Mouse (Mus musculus): Measurements from ENCODE around the gene Brca1. TPM values are rescaled to one million over a fixed set of nuclear protein-coding genes. Genes with fewer than 3 reads are reported as not detected.

The Brca1 gene
- polyA plus RNA-seq, 1 experiment from 2014 or later: 24.3 TPM

DNA sequence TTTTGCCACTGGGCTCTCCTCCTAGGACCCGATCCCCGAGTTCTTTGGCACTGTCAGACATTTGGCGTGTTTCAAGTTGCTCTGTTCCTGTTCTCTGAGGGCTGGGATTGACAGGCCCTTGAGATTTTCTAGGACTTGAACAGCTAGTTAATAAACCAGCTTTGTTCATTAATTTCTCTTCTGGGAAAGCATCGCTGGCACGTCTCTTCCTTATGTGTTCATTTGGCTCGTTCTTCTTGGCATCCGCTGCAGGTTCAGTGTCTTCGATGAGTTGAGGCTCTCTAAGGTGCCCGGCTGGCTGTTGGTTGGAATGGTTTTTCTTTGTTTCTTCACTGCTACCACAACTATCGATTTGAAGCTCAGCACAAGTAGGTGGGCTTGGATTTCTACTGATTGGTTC, 26.7 kb downstream of the Brca1 start:
- no peak for ATAC-seq (ENCODE audit: low FRiP score)
- H3K9me3 ChIP-seq: no peaks in the 10 kb centered on the region
- 92% methylated on average over 10 of the region's 10 CpGs for WGBS

DNA sequence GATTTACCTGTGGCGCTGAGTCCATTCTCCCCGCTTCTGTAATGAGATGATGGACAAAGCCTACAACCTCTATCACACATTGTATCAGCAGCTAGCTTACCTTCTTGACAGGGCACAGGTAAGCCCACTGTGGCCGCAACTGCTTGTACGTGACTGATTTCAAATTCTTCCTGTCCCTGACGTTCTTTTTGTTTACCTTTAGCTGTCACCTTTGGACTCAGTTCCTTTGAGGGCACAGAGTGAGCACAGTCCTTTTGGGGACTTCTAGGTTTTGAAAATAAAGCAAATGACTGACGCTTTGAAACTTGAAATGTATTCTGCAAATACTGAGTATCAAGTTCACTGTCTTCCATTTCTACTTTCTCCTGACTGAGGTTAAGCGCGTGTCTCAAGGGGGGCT, 27.3 kb downstream of the Brca1 start:
- no peaks in the 10 kb centered on the region for H3K4me1 ChIP-seq
- WGBS: 95% methylated on average over 8 of the region's 8 CpGs
- ATAC-seq (ENCODE audit: low FRiP score): no peak
- no peak overlapping the region for H3K4me2 ChIP-seq
- H3K36me3 ChIP-seq (replicated peaks): peaks cover 59% of the 10 kb centered on the region
- no peak overlapping the region for H3K4me3 ChIP-seq (replicated peaks)
- H3K9me3 ChIP-seq: no peaks in the 10 kb centered on the region
- no peak overlapping the region for H3K9ac ChIP-seq
- no peak overlapping the region for H3K27ac ChIP-seq
- H3K27me3 ChIP-seq: no peaks in the 10 kb centered on the region

More for the DNA sequence above, 26.7 kb downstream of the Brca1 start:
- no peak overlapping the region for H3K9ac ChIP-seq
- no peak overlapping the region for H3K4me2 ChIP-seq
- no peaks in the 10 kb centered on the region for H3K4me1 ChIP-seq
- no peak overlapping the region for H3K4me3 ChIP-seq (replicated peaks)
- no peak overlapping the region for H3K27ac ChIP-seq
- H3K27me3 ChIP-seq: no peaks in the 10 kb centered on the region
- H3K36me3 ChIP-seq (replicated peaks): peaks cover 62% of the 10 kb centered on the region

- Histone ChIP-seq H3K4me3 (replicated peaks) (no peak overlapping the region), H3K9ac (no peak overlapping the region), H3K27ac (no peak overlapping the region), H3K4me2 (no peak overlapping the region), H3K27me3 (no peaks in the 10 kb centered on the region), H3K9me3 (no peaks in the 10 kb centered on the region), H3K4me1 (no peaks in the 10 kb centered on the region), H3K36me3 (replicated peaks) (peaks cover 47% of the 10 kb centered on the region)
- 93% methylated on average over 6 of the region's 6 CpGs for WGBS
- ATAC-seq (ENCODE audit: low FRiP score): no peak
Measured at GRCm38 (mm10) chr11:101519364-101519763, 32.4 kb downstream of the Brca1 start.

- no peaks in the 10 kb centered on the region for H3K4me1 ChIP-seq
- ATAC-seq (ENCODE audit: low FRiP score): no peak
- 86% methylated on average over 5 of the region's 5 CpGs for WGBS
- H3K9ac ChIP-seq: no peak overlapping the region
- no peak overlapping the region for H3K4me3 ChIP-seq (replicated peaks)
- H3K4me2 ChIP-seq: no peak overlapping the region
- H3K36me3 ChIP-seq (replicated peaks): peaks cover 47% of the 10 kb centered on the region
- H3K27me3 ChIP-seq: no peaks in the 10 kb centered on the region
- H3K27ac ChIP-seq: no peak overlapping the region
- H3K9me3 ChIP-seq: no peaks in the 10 kb centered on the region
Measured at GRCm38 (mm10) chr11:101518937-101519336, 32.8 kb downstream of the Brca1 start.

DNA sequence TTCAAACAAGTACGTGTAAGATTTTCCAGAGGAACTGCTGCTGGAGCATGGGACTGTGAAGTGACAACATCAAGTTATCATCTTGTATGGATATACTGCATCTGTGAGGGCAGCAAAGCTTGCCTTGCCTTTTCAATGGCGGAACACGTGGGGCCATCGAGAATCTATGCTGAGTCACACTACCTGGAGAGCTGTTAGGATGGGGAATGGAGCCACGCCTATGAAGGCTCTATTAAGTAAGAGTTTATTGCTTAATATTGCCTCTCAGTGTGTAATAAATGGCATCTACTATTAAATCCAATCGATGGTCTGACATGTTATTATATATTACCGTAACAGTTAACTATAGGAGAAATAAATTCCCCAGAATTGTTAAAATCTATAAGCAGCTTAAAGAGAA, 44.7 kb downstream of the Brca1 start:
- H3K9ac ChIP-seq: no peak overlapping the region
- peaks cover 62% of the 10 kb centered on the region for H3K36me3 ChIP-seq (replicated peaks)
- no peak overlapping the region for H3K27ac ChIP-seq
- no peak overlapping the region for H3K4me3 ChIP-seq (replicated peaks)
- WGBS: 96% methylated on average over 7 of the region's 7 CpGs
- no peak overlapping the region for H3K4me2 ChIP-seq
- H3K27me3 ChIP-seq: no peaks in the 10 kb centered on the region
- H3K9me3 ChIP-seq: no peaks in the 10 kb centered on the region
- no peak for ATAC-seq (ENCODE audit: low FRiP score)
- H3K4me1 ChIP-seq: no peaks in the 10 kb centered on the region

- Histone ChIP-seq H3K4me3 (replicated peaks) (no peak overlapping the region), H3K4me1 (no peaks in the 10 kb centered on the region), H3K27ac (no peak overlapping the region), H3K36me3 (replicated peaks) (peaks cover 62% of the 10 kb centered on the region), H3K4me2 (no peak overlapping the region), H3K9me3 (no peaks in the 10 kb centered on the region), H3K9ac (no peak overlapping the region), H3K27me3 (no peaks in the 10 kb centered on the region)
- WGBS: 70% methylated on average over 5 of the region's 5 CpGs
- no peak for ATAC-seq (ENCODE audit: low FRiP score)
Measured at GRCm38 (mm10) chr11:101506269-101506780, 45.4 kb downstream of the Brca1 start.

GRCm38 (mm10) chr11:101486126-101486525, 65.6 kb downstream of the Brca1 start:
- ATAC-seq (ENCODE audit: low FRiP score): no peak
- 85% methylated on average over 6 of the region's 6 CpGs for WGBS
- no peak overlapping the region for H3K4me3 ChIP-seq (replicated peaks)
- peaks cover 20% of the 10 kb centered on the region for H3K4me1 ChIP-seq
- H3K27me3 ChIP-seq: no peaks in the 10 kb centered on the region
- H3K4me2 ChIP-seq: no peak overlapping the region
- no peak overlapping the region for H3K9ac ChIP-seq
- H3K36me3 ChIP-seq (replicated peaks): peaks cover 25% of the 10 kb centered on the region; the same call in 1 of the 2 replicates
- H3K9me3 ChIP-seq: no peaks in the 10 kb centered on the region
- H3K27ac ChIP-seq: peak overlapping the region; percentile 74

DNA sequence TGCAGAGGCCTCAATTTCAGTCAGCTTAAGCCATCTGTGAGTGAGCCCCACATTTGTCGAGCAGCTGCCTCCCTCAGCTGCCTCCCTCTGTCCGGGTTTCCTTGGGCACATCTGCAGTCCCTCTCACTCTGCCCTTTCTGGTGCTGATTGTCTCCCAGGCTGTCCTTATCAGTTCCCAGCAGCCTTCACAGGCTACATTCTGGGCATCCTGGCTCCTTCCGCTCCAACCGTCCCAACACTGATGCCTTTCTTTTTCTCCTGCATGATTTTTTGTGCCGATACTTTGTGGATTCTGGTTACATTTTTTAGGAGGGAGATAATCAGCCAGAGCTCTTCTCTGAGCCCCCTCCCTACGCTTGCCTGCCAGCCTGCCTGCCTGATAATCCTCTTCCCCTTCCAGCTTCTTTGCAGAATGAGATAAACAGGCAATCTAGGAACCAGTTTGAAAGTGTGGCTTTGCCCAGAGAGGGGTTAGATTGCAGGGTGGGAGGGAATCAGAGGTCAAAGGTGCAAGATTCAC, 66.2 kb downstream of the Brca1 start:
- peak; percentile 49; the same call in 1 of the 2 replicates for ATAC-seq (ENCODE audit: low FRiP score)

DNA sequence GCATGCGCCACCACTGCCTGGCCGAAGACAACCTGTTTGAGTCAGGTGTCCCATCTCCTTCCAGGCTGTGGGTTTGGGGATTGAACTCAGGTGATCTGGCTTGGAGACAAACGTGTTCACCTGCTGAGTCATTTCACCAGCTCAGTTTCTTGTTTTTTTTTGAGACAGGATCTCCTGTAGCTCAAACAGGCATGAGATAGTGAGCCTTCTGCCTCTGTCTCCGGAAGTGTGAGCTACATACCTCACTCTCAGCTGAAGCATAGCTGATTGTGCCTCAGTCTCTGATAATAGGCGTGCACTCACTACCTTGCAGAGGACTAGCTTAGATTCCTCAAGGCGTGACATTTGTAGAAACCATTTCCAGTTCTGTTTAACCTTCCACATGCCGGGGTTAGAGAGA, 66.9 kb downstream of the Brca1 start:
- no peak for ATAC-seq (ENCODE audit: low FRiP score)
- no peak overlapping the region for H3K4me3 ChIP-seq (replicated peaks)
- H3K36me3 ChIP-seq (replicated peaks): peaks cover 23% of the 10 kb centered on the region; the same call in 1 of the 2 replicates
- H3K9me3 ChIP-seq: no peaks in the 10 kb centered on the region
- no peak overlapping the region for H3K9ac ChIP-seq
- peak overlapping the region; percentile 74; the same call in 1 of the 2 replicates for H3K27ac ChIP-seq
- WGBS: 86% methylated on average over 7 of the region's 7 CpGs
- peaks cover 33% of the 10 kb centered on the region for H3K4me1 ChIP-seq
- no peak overlapping the region for H3K4me2 ChIP-seq
- H3K27me3 ChIP-seq: no peaks in the 10 kb centered on the region

More for the DNA sequence above, 66.2 kb downstream of the Brca1 start:
- 49% methylated on average over 6 of the region's 6 CpGs for WGBS
- Histone ChIP-seq H3K27me3 (no peaks in the 10 kb centered on the region), H3K4me2 (no peak overlapping the region), H3K27ac (peak overlapping the region; percentile 74), H3K9me3 (no peaks in the 10 kb centered on the region), H3K36me3 (replicated peaks) (peaks cover 25% of the 10 kb centered on the region; the same call in 1 of the 2 replicates), H3K4me1 (peaks cover 26% of the 10 kb centered on the region), H3K9ac (0 out of 2 replicates have a peak overlapping the region, but pooled peaks have one; percentile 14), H3K4me3 (replicated peaks) (no peak overlapping the region)

DNA sequence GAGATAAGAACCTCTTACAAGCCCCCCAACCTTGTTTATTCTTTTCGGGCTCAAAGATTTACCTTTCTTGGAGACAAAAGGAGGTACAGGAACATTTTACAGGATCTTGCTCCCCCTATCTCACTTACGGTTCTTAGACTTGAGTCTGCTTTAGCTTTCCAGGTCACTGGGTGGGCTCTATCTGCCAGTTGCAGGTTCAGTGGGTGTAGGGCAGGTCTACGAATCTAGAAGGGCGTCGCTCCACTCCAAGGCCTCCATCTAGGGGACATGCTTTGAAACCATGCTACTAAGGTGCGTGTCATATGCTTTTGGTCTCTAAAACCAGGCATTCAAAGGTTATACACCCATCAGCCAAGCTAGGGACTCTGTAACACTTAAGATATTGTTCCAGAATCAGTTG, 67.5 kb downstream of the Brca1 start:
- H3K4me1 ChIP-seq: peaks cover 39% of the 10 kb centered on the region
- H3K9me3 ChIP-seq: no peaks in the 10 kb centered on the region
- ATAC-seq (ENCODE audit: low FRiP score): no peak
- H3K4me3 ChIP-seq (replicated peaks): no peak overlapping the region
- H3K36me3 ChIP-seq (replicated peaks): peaks cover 20% of the 10 kb centered on the region; the same call in 1 of the 2 replicates
- peak overlapping the region; percentile 50; the same call in 1 of the 2 replicates for H3K27ac ChIP-seq
- H3K4me2 ChIP-seq: no peak overlapping the region
- H3K9ac ChIP-seq: no peak overlapping the region
- 75% methylated on average over 6 of the region's 6 CpGs for WGBS
- H3K27me3 ChIP-seq: no peaks in the 10 kb centered on the region

DNA sequence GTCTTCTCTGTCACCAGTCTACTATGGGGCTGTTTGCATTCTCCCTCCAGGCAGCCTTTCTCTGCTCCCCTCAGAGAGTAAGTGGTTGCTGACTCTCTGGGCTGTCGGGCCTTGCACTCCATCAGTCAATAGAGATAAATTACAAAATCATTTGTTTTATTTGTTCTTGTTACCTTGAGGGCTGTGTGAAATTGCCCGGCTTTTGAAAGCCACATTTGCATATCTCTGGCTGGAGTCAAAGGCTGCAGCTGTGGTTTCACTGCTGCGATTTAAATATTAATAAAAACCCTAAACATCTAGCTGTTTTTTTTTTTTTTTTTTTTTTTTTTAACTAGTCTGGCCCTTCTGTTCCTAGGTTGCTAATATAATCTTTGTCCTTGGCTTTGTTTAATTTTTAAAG, 68.0 kb downstream of the Brca1 start:
- WGBS: 28% methylated on average over 3 of the region's 3 CpGs
- no peak overlapping the region for H3K9ac ChIP-seq
- H3K4me2 ChIP-seq: no peak overlapping the region
- no peaks in the 10 kb centered on the region for H3K27me3 ChIP-seq
- peak overlapping the region; percentile 72 for H3K27ac ChIP-seq
- peaks cover 17% of the 10 kb centered on the region; the same call in 1 of the 2 replicates for H3K36me3 ChIP-seq (replicated peaks)
- ATAC-seq (ENCODE audit: low FRiP score): no peak
- H3K9me3 ChIP-seq: no peaks in the 10 kb centered on the region
- H3K4me3 ChIP-seq (replicated peaks): no peak overlapping the region
- peaks cover 43% of the 10 kb centered on the region for H3K4me1 ChIP-seq

DNA sequence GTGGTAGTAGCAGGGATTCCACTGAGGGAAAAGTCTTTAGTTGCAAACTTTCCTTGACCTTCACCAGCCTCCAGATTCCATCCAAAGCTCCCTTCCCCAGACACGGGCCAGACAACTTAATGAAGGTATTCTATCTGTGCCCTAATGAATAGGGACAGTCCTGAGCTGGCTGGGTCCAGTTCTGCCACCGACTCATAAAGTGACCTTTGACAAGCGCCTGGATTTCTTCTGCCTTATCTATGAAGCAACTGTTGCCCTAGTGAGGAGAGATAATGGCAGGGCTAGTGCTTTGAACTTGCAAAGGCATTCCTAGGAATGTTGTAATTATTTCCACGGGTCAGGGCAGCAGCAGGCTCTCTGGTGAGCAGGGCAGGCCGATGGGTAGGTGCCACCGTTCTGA, 70.8 kb downstream of the Brca1 start:
- Histone ChIP-seq H3K9me3 (no peaks in the 10 kb centered on the region), H3K4me1 (peaks cover 61% of the 10 kb centered on the region), H3K27me3 (no peaks in the 10 kb centered on the region), H3K4me2 (no peak overlapping the region), H3K9ac (no peak overlapping the region), H3K4me3 (replicated peaks) (no peak overlapping the region), H3K36me3 (replicated peaks) (no peaks in the 10 kb centered on the region), H3K27ac (peak overlapping the region; percentile 94; the same call in 1 of the 2 replicates)
- no peak for ATAC-seq (ENCODE audit: low FRiP score)
- 79% methylated on average over 6 of the region's 6 CpGs for WGBS

- no peaks in the 10 kb centered on the region for H3K9me3 ChIP-seq
- H3K27ac ChIP-seq: peak overlapping the region; percentile 94
- no peaks in the 10 kb centered on the region for H3K36me3 ChIP-seq (replicated peaks)
- peak overlapping the region; percentile 21 for H3K4me3 ChIP-seq (replicated peaks)
- 1% methylated on average over 18 of the region's 18 CpGs for WGBS
- H3K4me1 ChIP-seq: peaks cover 52% of the 10 kb centered on the region
- peak overlapping the region; percentile 49 for H3K4me2 ChIP-seq
- no peaks in the 10 kb centered on the region for H3K27me3 ChIP-seq
- peak; percentile 51 for ATAC-seq (ENCODE audit: low FRiP score)
- H3K9ac ChIP-seq: peak overlapping the region; percentile 54; the same call in 1 of the 2 replicates
Measured at GRCm38 (mm10) chr11:101479171-101479635, 72.6 kb downstream of the Brca1 start.
